Mouse (Mus musculus): ENCODE measurements around the gene Meaf6. TPM values are rescaled to one million over a fixed set of nuclear protein-coding genes. Genes with fewer than 3 reads are reported as not detected.

The Meaf6 gene
- total RNA-seq, 1 experiment from 2014 or later, result 38.1 TPM

GRCm38 (mm10) chr4:125134631-125135030 is 49.7 kb downstream of the Meaf6 start:
- no peak for ATAC-seq (ENCODE audit: extremely low read depth, insufficient number of reproducible peaks, low FRiP score, poor library complexity, severe bottlenecking)

GRCm38 (mm10) chr4:125135076-125135855 is 50.3 kb downstream of the Meaf6 start:
- ATAC-seq (ENCODE audit: extremely low read depth, insufficient number of reproducible peaks, low FRiP score, poor library complexity, severe bottlenecking), result no peak

DNA sequence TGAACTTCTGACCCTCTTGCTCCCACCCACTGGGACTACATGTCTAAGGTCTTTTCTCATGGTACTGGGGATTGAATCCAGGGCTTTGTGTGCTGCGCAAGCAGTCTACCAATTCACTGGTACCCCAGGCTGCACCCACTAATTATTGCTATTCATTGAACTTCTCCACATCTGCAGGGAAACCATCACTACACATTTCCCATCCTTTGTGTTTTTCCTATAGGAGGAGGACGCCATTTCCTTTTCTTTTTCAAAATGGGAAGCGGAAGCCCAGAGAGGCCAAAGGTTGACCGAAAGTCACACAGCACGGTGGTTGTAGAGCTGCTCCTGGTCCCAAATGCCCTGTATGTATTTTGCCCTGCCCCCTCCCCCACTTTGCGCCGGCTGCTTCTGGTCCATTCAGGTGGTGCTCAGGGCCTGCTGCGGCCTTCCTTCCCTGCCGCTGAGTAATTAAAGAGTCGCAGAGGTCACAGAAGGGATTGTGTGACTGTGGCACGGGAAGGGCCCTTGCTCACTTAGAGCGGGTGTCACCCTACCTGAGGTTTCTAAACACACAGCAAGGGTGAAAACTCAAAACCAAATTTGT is 51.5 kb downstream of the Meaf6 start:
- no peak for ATAC-seq (ENCODE audit: extremely low read depth, insufficient number of reproducible peaks, low FRiP score, poor library complexity, severe bottlenecking)

GRCm38 (mm10) chr4:125138321-125138720 is 53.4 kb downstream of the Meaf6 start:
- no peak for ATAC-seq (ENCODE audit: extremely low read depth, insufficient number of reproducible peaks, low FRiP score, poor library complexity, severe bottlenecking)

DNA sequence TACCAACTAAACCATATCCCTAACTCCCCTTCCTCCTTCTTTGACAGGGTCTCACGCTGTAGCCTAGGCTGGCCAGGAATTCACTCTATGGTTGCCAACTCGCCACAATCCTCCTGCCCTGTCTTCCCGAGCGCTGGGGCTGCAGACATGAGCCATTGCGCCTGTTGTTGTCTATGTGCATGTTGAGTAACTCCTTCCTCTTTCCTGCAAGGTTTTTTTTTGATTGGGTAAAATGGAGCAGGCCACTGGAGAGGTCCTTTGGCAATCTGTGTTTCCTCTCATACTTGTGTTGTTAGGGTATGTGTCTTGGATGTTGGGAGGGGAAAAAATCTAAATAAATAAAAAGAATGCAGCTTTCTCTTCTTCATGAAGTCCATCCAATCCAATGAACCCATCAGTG is 59.3 kb downstream of the Meaf6 start:
- ATAC-seq (ENCODE audit: extremely low read depth, insufficient number of reproducible peaks, low FRiP score, poor library complexity, severe bottlenecking), result no peak

- no peak for ATAC-seq (ENCODE audit: extremely low read depth, insufficient number of reproducible peaks, low FRiP score, poor library complexity, severe bottlenecking)
Measured at GRCm38 (mm10) chr4:125144627-125145026, 59.7 kb downstream of the Meaf6 start.

DNA sequence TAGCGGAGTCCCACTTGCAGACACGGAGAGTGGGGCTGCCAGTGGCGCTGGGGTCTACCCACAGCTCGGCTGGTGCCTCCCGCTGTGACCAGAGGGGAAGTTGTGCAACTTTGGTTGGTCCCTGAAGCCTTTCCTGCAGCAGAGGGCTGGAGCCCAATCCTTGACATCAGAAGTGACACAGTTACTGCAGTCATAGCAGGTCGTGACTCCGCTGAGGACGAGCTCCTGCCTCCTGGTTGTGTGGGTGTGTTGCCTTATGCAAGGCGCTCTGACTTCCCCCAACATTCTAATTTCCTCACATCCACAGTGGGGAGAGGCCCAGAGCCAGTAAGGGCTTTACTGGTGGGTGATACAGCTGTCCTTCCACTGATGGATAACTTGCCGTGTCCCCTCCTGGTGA is 60.3 kb downstream of the Meaf6 start:
- peak; percentile 77 for ATAC-seq (ENCODE audit: extremely low read depth, insufficient number of reproducible peaks, low FRiP score, poor library complexity, severe bottlenecking)

DNA sequence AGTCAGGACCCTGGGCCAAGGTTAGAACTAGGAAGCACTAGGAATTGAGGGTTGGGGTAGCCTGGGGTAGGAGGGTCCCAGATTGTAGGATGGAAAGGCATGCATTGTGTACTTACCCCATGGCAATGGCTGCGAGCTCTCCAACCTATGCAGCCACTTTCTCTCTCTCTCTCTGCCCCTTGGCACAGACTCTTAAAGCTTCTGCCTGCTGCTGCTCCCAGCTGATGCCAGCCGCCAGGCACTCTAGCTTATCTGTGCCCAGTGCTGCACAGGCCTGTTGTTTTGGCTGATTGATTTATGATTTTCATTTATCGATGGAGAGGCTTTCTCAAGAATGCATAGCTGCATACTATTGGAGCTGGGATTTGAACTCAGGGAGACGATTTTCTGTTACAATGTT is 63.0 kb downstream of the Meaf6 start:
- no peak for ATAC-seq (ENCODE audit: extremely low read depth, insufficient number of reproducible peaks, low FRiP score, poor library complexity, severe bottlenecking)

DNA sequence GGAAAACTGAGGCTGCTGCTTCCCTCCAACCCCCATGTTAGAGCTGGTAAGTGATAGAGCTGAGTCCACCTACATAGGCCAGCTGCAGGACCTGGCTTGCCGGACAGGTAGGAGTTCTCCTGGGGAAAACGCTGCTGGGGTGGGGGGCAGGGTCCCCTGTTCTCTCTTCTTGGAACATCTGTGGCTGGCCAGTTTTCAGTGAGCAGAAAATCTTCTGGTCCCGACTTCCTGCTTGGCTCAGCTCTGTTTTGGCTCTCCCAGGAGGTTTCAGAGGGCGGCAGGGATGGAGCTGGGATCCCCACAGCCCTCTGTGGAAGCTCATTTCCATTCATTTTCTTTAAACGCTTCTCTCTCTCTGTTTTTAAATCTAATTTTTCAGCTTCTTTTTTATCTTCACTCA is 64.5 kb downstream of the Meaf6 start:
- ATAC-seq (ENCODE audit: extremely low read depth, insufficient number of reproducible peaks, low FRiP score, poor library complexity, severe bottlenecking), result no peak

- ATAC-seq (ENCODE audit: extremely low read depth, insufficient number of reproducible peaks, low FRiP score, poor library complexity, severe bottlenecking), result no peak
Measured at GRCm38 (mm10) chr4:125152469-125152868, 67.5 kb downstream of the Meaf6 start.

GRCm38 (mm10) chr4:125153659-125154241 is 68.8 kb downstream of the Meaf6 start:
- ATAC-seq (ENCODE audit: extremely low read depth, insufficient number of reproducible peaks, low FRiP score, poor library complexity, severe bottlenecking), result no peak

DNA sequence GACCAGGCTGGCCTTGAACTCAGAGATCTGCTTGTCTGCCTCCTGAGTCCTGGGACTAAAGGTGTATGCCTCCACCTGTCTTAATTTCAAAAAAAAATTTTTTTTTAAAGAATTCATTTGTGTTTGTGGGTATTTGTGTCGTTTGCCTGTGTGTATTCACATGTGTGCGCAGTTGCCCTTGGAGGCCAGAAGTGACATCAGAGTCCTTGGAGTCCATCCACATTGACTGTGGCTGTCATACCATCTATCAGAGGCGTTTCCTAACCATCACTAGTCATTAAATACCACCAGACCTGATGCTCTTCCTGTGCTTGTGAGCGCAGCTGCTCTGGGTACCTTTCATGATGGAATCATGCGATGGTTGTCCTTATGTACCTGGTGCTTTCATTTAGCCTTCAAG is 70.7 kb downstream of the Meaf6 start:
- ATAC-seq (ENCODE audit: extremely low read depth, insufficient number of reproducible peaks, low FRiP score, poor library complexity, severe bottlenecking), result no peak

- no peak for ATAC-seq (ENCODE audit: extremely low read depth, insufficient number of reproducible peaks, low FRiP score, poor library complexity, severe bottlenecking)
Measured at GRCm38 (mm10) chr4:125157322-125157721, 72.4 kb downstream of the Meaf6 start.

- ATAC-seq (ENCODE audit: extremely low read depth, insufficient number of reproducible peaks, low FRiP score, poor library complexity, severe bottlenecking), result no peak
Measured at GRCm38 (mm10) chr4:125158081-125158480, 73.1 kb downstream of the Meaf6 start.

- no peak for ATAC-seq (ENCODE audit: extremely low read depth, insufficient number of reproducible peaks, low FRiP score, poor library complexity, severe bottlenecking)
Measured at GRCm38 (mm10) chr4:125158581-125159317, 73.8 kb downstream of the Meaf6 start.

DNA sequence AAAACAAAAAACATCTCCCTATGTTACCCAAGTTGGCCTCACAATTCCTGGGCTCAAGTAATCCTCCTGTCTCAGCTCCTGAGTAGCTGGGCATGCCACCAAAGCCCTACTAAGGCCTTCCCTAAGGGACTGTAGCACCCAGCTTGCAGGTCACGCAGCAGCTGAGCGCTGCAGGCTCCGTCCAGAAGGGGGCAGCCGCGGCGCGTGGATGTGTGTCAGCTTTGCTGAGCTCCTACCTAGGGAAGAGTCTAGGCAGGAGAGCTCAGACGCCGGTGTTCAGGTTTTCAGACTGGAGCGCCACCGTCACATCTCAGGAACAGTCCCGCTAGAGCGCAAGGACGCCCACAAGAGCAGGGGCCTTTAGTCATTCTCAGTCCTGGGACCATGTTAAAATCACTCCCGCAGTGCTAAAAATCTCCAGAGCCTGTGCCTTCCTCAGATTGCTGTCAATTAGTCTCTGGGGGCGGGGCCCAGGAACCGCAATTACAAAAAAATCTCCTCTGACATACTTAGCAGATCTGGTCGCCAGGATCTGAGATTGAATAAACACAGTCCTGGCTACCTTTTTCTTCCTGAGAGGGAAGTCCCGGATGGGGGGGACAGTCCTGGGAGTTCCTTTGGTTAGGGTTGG is 75.5 kb downstream of the Meaf6 start:
- ATAC-seq (ENCODE audit: extremely low read depth, insufficient number of reproducible peaks, low FRiP score, poor library complexity, severe bottlenecking), result peak; percentile 84

- no peak for ATAC-seq (ENCODE audit: extremely low read depth, insufficient number of reproducible peaks, low FRiP score, poor library complexity, severe bottlenecking)
Measured at GRCm38 (mm10) chr4:125160951-125161331, 76.0 kb downstream of the Meaf6 start.

- ATAC-seq (ENCODE audit: extremely low read depth, insufficient number of reproducible peaks, low FRiP score, poor library complexity, severe bottlenecking), result no peak
Measured at GRCm38 (mm10) chr4:125161392-125161791, 76.5 kb downstream of the Meaf6 start.

DNA sequence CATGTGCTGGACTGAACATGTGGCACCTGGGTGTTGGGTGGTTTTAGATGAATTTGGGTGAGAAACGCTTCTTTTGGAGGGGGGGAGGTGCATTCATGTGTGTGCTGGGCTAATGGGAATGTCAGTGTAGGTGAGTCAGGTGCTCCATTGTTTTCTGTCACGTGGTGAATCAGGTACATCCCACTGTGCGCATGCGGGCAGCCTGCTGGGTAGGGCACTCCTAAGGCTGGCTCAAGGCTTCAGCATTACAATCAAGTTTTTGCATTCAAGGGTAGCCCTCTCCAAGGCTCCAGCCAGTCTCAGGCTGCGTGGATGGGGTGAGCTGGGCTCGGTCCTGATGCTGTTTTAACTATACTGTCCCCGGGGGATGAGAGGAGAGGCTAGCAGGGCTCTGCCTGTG is 77.8 kb downstream of the Meaf6 start:
- no peak for ATAC-seq (ENCODE audit: extremely low read depth, insufficient number of reproducible peaks, low FRiP score, poor library complexity, severe bottlenecking)
